Mouse (Mus musculus): ENCODE results near the gene Twf2. TPM values are rescaled to one million over a fixed set of nuclear protein-coding genes. Genes with fewer than 3 reads are reported as not detected.

Gene Twf2
- polyA plus RNA-seq, 1 experiment from 2014 or later: 71.3 TPM

DNA sequence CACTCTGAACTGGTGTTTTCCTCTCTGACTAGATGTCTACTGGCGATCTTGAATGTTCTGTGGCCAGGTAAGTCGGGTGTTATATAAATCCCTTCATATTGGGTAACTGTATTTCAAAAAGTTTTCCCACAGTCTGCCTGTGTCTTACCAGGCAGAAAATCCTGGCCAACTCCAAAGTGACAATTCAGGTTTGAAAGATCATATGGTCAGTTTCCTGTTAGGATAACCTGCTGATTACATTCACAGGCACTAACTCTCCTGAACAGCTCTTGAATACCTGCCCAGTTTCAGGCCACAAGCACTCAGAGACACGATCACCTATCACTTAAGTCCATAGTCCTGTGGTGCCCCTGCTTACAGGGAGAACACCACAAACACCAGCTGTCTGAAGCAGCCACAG, 59.2 kb downstream of the Twf2 start:
- Histone ChIP-seq H3K4me1 (replicated peaks) (no peaks in the 10 kb centered on the region), H3K4me3 (no peak overlapping the region), H3K27ac (no peak overlapping the region), H3K36me3 (no peaks in the 10 kb centered on the region), H3K27me3 (ENCODE audit: insufficient read depth, poor library complexity, severe bottlenecking) (no peaks in the 10 kb centered on the region), H3K9me3 (no peaks in the 10 kb centered on the region)
- 84% methylated on average over 3 of the region's 3 CpGs for WGBS
- no peak for DNase-seq (ENCODE audit: low spot score)

DNA sequence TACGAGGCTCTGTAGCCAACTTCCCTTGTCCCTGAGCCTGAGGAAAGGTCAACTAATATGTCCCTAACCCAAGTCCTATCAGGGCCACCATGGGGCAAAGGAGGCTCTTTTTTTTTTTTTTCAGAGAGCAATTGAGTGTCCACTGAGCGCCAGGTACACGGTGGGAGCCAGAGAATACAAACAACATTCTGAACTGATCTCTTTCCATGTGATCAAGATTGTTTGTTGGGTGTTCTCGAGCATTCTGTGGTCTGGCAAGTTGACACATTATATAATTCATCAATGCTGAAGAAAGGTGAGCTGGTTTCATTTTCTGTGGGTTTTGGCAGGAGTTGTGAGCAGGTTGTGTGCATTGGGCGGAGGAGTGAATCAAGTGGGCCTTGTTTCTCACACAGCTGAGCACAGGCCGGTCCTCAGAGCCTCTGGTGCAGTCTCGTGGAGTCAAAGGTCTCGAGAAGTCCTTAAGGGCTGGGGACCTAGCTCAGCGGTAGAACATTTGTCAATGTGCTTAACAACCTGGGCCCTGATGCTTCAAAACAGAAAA, 60.5 kb downstream of the Twf2 start:
- no peak for DNase-seq (ENCODE audit: low spot score)
- Histone ChIP-seq H3K27ac (no peak overlapping the region), H3K4me3 (no peak overlapping the region), H3K9me3 (no peaks in the 10 kb centered on the region), H3K4me1 (replicated peaks) (peaks cover 6% of the 10 kb centered on the region), H3K27me3 (ENCODE audit: insufficient read depth, poor library complexity, severe bottlenecking) (no peaks in the 10 kb centered on the region), H3K36me3 (no peaks in the 10 kb centered on the region)
- WGBS: 83% methylated on average over 9 of the region's 9 CpGs

MicroRNAs encoded within 50 kb of the gene (microRNA counts, 519-probe panel; counts per million panel counts)
- 4,487 counts per million, percentile 91 among the panel's probes with 10 or more counts for microRNA mmu-let-7g

Other genes starting within 250 kb of the Twf2 start
- 0.07 TPM in 2 replicates for gene Col6a5, start 242.5 kb upstream of the Twf2 start, polyA plus RNA-seq (2016; fragmentation: Nextera tagmentation; extraction: Ambion mirVana)
- 0.10 and 0.26 TPM in 2 replicates for gene Col6a4, start 106.3 kb upstream of the Twf2 start, polyA plus RNA-seq (2016; fragmentation: Nextera tagmentation; extraction: Ambion mirVana)
- gene Glyctk, start 45.0 kb upstream of the Twf2 start, polyA plus RNA-seq (2016; fragmentation: Nextera tagmentation; extraction: Ambion mirVana): 2.9 and 4.5 TPM in 2 replicates
- 25.8 and 29.9 TPM in 2 replicates for gene Wdr82, start 32.2 kb upstream of the Twf2 start, polyA plus RNA-seq (2016; fragmentation: Nextera tagmentation; extraction: Ambion mirVana)
- 47.3 and 48.6 TPM in 2 replicates for gene Ppm1m, start 3.4 kb upstream of the Twf2 start, polyA plus RNA-seq (2016; fragmentation: Nextera tagmentation; extraction: Ambion mirVana)
- gene Tlr9, start 19.5 kb downstream of the Twf2 start, polyA plus RNA-seq (2016; fragmentation: Nextera tagmentation; extraction: Ambion mirVana): not detected in 2 replicates
- gene Alas1, start 45.5 kb downstream of the Twf2 start, polyA plus RNA-seq (2016; fragmentation: Nextera tagmentation; extraction: Ambion mirVana): 60.4 and 78.6 TPM in 2 replicates
- 36.7 and 41.8 TPM in 2 replicates for gene Poc1a, start 78.0 kb downstream of the Twf2 start, polyA plus RNA-seq (2016; fragmentation: Nextera tagmentation; extraction: Ambion mirVana)
- 16.1 and 16.6 TPM in 2 replicates for gene Dusp7, start 165.5 kb downstream of the Twf2 start, polyA plus RNA-seq (2016; fragmentation: Nextera tagmentation; extraction: Ambion mirVana)
- gene Rpl29, start 226.3 kb downstream of the Twf2 start, polyA plus RNA-seq (2016; fragmentation: Nextera tagmentation; extraction: Ambion mirVana): 912 and 973 TPM in 2 replicates
- gene Acy1, start 235.2 kb downstream of the Twf2 start, polyA plus RNA-seq (2016; fragmentation: Nextera tagmentation; extraction: Ambion mirVana): 36.7 and 37.0 TPM in 2 replicates
- gene Abhd14b, start 244.4 kb downstream of the Twf2 start, polyA plus RNA-seq (2016; fragmentation: Nextera tagmentation; extraction: Ambion mirVana): 5.7 and 6.0 TPM in 2 replicates
- gene Abhd14a, start 244.6 kb downstream of the Twf2 start, polyA plus RNA-seq (2016; fragmentation: Nextera tagmentation; extraction: Ambion mirVana): 39.7 and 41.9 TPM in 2 replicates

Measured in hindbrain, embryonic 10.5 days (tissue).